Mouse (Mus musculus): ENCODE measurements around the gene Caml.

GRCm38 (mm10) chr13:55591961-55592490 is 30.8 kb upstream of the Caml start:
- TF ChIP-seq POLR2A (IDR thresholded peaks at IDR 0.05; ENCODE audit: low read depth, low read length) (no peak), CTCF (IDR thresholded peaks at IDR 0.05; ENCODE audit: extremely low read depth, insufficient read depth, insufficient read length, insufficient replicate concordance) (no peak)

Measured in spleen, adult 2 months (tissue).